Mouse (Mus musculus): ENCODE data around the gene Dnajc3.

Gene Dnajc3

GRCm38 (mm10) chr14:118983396-118983795 is 45.6 kb downstream of the Dnajc3 start:
- no peak for DNase-seq (ENCODE audit: low read depth)

DNA sequence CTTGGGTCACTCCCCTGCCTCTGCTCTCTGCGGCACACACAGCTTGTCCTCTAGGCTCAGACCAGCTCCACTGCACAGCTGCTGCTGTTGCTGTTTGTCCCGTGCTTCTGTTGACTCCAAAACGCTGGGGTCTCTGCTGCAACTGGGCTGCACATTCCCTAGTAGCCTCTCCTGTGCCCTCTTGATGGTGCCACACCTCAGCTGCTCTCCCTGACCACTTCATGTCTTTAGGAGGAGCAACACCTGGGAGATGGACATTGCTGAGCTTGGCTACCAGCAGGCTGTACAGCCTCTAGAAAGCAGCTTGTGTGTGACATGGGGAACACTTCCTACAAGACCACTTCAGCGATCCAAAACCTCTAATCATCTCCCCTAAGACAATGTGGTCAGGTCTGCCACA is 46.4 kb downstream of the Dnajc3 start:
- DNase-seq (ENCODE audit: low read depth): no peak

DNA sequence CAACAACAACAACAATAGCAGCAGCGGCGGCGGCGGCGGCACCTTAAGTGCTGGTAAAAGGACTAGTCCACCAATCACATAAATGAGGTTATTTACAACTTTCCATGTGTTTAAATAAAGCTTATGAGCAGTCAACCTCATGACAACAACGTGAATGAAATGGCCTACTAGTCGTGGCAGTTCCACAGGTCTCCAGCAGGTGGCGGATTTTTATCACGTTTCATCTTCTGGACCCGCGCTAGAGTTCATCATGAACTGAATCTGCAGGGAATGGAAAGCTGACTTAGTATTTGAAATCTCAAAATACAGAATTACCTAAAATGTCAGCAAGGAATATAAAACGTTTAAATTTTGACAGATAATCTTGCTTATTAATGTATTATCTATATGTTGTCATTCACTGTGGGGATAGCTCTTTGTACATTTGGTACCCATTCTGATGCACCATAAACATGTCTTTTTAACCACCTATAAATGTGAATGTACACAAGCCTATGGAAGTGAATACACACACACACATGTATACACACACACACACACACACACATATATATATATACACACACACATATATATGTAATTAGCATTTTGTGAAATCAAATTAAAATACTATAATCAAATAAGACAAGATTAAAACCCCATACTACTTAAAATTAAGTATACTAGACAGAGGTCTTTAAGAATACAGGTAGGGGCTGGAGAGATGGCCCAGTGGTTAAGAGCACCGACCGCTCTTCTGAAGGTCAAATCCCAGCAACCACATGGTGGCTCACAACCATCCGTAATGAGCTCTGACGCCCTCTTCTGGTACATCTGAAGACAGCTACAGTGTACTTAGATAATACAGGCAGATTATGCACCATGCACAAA is 49.1 kb downstream of the Dnajc3 start:
- DNase-seq (ENCODE audit: low read depth): no peak

GRCm38 (mm10) chr14:118987523-118988496 is 50.0 kb downstream of the Dnajc3 start:
- DNase-seq (ENCODE audit: low read depth): no peak

- no peak for DNase-seq (ENCODE audit: low read depth)
These were observed 57.6 kb downstream of the Dnajc3 start for GRCm38 (mm10) chr14:118995226-118995925.

GRCm38 (mm10) chr14:119003320-119003719 is 65.5 kb downstream of the Dnajc3 start:
- no peak for DNase-seq (ENCODE audit: low read depth)

DNA sequence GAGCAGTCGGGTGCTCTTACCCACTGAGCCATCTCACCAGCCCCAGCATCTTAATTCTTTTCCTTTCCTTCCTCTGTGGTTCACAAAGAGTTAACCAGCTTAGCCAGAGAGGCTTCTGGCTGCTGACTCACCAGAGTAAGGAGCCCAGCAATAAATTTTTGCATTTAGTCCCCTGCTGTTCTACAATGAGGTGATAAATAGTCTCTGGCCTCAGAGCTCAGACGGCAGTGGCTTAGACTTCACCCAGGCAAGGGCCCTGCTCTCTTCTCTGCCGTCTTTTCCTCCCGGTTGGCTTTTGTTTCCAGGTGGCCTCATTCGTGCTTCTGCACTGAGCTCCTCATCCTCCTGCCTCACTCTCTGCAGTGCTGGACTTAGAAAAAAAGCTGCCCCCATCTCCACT is 68.1 kb downstream of the Dnajc3 start:
- DNase-seq (ENCODE audit: low read depth): no peak

DNA sequence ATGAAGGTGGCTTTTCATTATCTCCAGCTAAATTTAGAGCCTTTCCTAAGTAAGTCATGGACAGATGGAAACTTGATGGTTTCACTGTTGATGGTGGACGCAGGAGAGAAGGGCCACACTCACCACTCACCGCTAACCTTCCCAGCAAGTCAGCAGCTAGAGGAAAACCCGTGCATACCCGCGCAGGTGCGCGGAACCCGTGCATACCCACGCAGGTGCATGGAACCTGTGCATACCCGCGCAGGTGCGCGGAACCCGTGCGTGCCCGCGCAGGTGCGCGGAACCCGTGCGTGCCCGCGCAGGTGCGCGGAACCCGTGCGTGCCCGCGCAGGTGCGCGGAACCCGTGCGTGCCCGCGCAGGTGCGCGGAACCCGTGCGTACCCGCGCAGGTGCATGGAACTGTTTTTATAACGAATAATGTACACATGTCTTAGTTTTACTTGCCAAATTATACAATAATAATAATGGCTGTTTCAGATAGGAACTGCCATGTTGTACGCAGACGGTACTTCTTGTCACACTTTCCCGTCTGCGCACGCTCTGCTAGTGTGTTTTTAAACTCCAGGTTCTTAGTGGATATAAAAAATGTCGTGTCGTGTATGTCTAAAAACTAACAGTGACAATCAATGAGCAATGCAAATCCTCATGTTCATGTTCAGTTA is 68.8 kb downstream of the Dnajc3 start:
- DNase-seq (ENCODE audit: low read depth): no peak

DNA sequence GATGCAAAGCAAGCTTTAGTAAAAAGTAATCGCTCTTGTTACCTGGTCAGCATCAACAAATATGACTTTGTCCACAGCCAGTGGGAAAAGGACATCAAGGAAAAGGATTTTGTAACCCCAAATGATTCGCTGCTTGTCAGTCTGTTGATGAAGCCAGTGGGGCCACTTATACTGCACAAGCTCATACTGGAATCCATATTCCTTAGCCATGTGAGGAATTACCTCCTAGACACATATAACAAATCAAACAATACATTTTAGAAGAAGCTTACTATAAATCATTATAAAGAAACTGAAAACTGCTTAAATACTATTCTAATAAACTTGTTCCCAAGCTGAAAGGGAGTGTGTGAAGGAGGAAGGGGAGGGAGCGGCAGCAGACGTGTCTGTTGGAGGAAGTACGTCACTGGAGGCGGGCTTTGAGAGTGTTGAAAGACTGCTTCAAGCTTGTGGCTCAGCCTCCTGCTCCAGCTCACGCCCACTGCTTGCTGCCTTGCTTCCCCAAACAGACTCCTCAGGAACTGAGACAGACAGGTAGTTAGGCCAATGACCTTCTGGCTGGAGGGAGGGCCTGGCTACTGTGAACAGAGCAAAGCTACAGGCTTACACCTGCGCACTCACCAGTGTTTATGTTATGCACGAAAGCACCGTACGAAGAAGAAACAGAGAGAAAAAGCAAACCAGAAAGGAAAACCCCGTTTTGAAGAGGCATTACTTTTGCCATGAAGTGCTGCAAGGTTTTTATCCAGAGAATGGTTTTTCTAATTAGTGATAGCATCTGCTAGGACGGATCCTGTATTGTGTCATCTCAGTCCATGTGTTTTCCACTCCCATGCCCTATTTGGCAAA is 69.6 kb downstream of the Dnajc3 start:
- DNase-seq (ENCODE audit: low read depth): peak; percentile 96

DNA sequence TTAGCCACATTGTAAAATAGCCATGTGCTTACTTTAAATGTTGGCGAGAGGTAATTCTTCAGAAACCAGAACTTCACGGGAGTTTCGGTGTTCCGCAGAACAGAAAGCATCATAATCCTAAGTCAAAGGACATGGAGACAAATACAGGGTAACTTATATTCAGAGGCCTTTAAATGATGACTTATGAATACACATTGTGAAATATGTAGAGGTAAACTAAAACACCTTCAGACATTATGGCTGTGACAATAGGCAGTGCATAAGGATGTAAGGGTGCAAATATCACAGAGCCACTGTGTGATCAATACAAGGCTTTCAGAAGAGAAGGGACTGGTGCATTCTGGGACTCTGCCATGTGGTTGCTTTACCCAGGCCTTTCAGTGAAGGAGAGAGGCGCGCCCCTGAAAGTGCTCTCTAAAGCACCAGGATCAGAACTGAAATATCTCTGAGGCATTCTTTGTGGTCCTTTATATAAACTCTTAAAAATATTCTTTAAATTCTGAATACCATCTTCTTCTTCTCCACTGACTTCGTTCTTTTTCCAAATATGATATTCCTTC is 70.3 kb downstream of the Dnajc3 start:
- DNase-seq (ENCODE audit: low read depth): no peak

- DNase-seq (ENCODE audit: low read depth): no peak
These were observed 71.8 kb downstream of the Dnajc3 start for GRCm38 (mm10) chr14:119009531-119009930.

- no peak for DNase-seq (ENCODE audit: low read depth)
These were observed 75.0 kb downstream of the Dnajc3 start for GRCm38 (mm10) chr14:119012607-119013431.

DNA sequence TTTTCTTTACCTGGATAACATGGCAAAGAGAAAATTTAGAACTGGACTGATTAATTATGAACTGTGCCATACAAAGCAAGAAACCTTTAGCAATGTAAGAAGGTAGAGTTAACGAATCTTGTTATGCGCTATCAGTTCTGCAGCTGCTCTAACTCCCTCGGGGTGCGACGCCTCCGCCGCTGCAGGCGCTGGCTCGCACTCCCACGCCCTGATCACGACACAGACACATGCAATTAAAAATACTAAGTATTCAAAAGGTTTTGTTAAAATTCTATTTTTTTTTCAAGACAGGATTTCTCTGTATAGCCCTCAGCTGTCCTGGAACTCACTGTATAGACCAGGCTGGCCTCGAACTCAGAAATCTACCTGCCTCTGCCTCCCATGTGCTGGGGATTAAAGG is 75.8 kb downstream of the Dnajc3 start:
- no peak for DNase-seq (ENCODE audit: low read depth)

- no peak for DNase-seq (ENCODE audit: low read depth)
These were observed 88.1 kb downstream of the Dnajc3 start for GRCm38 (mm10) chr14:119025889-119026288.

GRCm38 (mm10) chr14:119027130-119027529 is 89.4 kb downstream of the Dnajc3 start:
- no peak for DNase-seq (ENCODE audit: low read depth)

GRCm38 (mm10) chr14:119027675-119028253 is 90.0 kb downstream of the Dnajc3 start:
- DNase-seq (ENCODE audit: low read depth): no peak
